Mouse (Mus musculus): ENCODE measurements at regions not wholly inside any gene's neighbourhood (a gene's known extent, or its start where the extent isn't known, plus 50 kb on each side); places are given as distances from the start of the nearest gene placed in this dataset.

GRCm38 (mm10) chr4:131413380-131413779 is 424.7 kb downstream of the Ptpru start:
- Histone ChIP-seq H3K9ac (ENCODE audit: low read depth, poor library complexity, severe bottlenecking) (no peak overlapping the region), H3K27ac (ENCODE audit: insufficient read depth, low read length) (no peak overlapping the region), H3K4me3 (ENCODE audit: low read depth, low read length) (no peak overlapping the region), H3K9me3 (replicated peaks; ENCODE audit: control insufficient read depth, insufficient read depth, low read length, poor library complexity, severe bottlenecking) (no peaks in the 10 kb centered on the region), H3K4me1 (ENCODE audit: control insufficient read depth, insufficient read depth, low read length) (no peaks in the 10 kb centered on the region), H3K27me3 (ENCODE audit: control insufficient read depth, insufficient read depth, low read length, poor library complexity, severe bottlenecking) (no peaks in the 10 kb centered on the region), H3K36me3 (ENCODE audit: control insufficient read depth, insufficient read depth, low read length, poor library complexity, severe bottlenecking) (no peaks in the 10 kb centered on the region)
- TF ChIP-seq CTCF (IDR thresholded peaks at IDR 0.05; ENCODE audit: low read depth, low read length) (no peak), EP300 (IDR thresholded peaks at IDR 0.05; ENCODE audit: insufficient read depth, low read depth, low read length) (no peak), POLR2A (IDR thresholded peaks at IDR 0.05; ENCODE audit: insufficient read depth, low read length) (no peak)

GRCm38 (mm10) chr4:131415453-131415852 is 422.6 kb downstream of the Ptpru start:
- H3K36me3 ChIP-seq (ENCODE audit: control insufficient read depth, insufficient read depth, low read length, poor library complexity, severe bottlenecking), result no peaks in the 10 kb centered on the region
- H3K4me3 ChIP-seq (ENCODE audit: low read depth, low read length), result no peak overlapping the region
- H3K9ac ChIP-seq (ENCODE audit: low read depth, poor library complexity, severe bottlenecking), result no peak overlapping the region
- no peaks in the 10 kb centered on the region for H3K9me3 ChIP-seq (replicated peaks; ENCODE audit: control insufficient read depth, insufficient read depth, low read length, poor library complexity, severe bottlenecking)
- TF ChIP-seq CTCF (IDR thresholded peaks at IDR 0.05; ENCODE audit: low read depth, low read length) (no peak), POLR2A (IDR thresholded peaks at IDR 0.05; ENCODE audit: insufficient read depth, low read length) (no peak), EP300 (IDR thresholded peaks at IDR 0.05; ENCODE audit: insufficient read depth, low read depth, low read length) (no peak)
- H3K4me1 ChIP-seq (ENCODE audit: control insufficient read depth, insufficient read depth, low read length), result no peaks in the 10 kb centered on the region
- H3K27ac ChIP-seq (ENCODE audit: insufficient read depth, low read length), result no peak overlapping the region
- no peaks in the 10 kb centered on the region for H3K27me3 ChIP-seq (ENCODE audit: control insufficient read depth, insufficient read depth, low read length, poor library complexity, severe bottlenecking)

- Histone ChIP-seq H3K27me3 (ENCODE audit: control insufficient read depth, insufficient read depth, low read length, poor library complexity, severe bottlenecking) (no peaks in the 10 kb centered on the region), H3K36me3 (ENCODE audit: control insufficient read depth, insufficient read depth, low read length, poor library complexity, severe bottlenecking) (no peaks in the 10 kb centered on the region), H3K9ac (ENCODE audit: low read depth, poor library complexity, severe bottlenecking) (no peak overlapping the region), H3K9me3 (replicated peaks; ENCODE audit: control insufficient read depth, insufficient read depth, low read length, poor library complexity, severe bottlenecking) (no peaks in the 10 kb centered on the region), H3K4me3 (ENCODE audit: low read depth, low read length) (no peak overlapping the region), H3K4me1 (ENCODE audit: control insufficient read depth, insufficient read depth, low read length) (no peaks in the 10 kb centered on the region), H3K27ac (ENCODE audit: insufficient read depth, low read length) (no peak overlapping the region)
- TF ChIP-seq EP300 (IDR thresholded peaks at IDR 0.05; ENCODE audit: insufficient read depth, low read depth, low read length), result no peak
- TF ChIP-seq POLR2A (IDR thresholded peaks at IDR 0.05; ENCODE audit: insufficient read depth, low read length), result no peak
- TF ChIP-seq CTCF (IDR thresholded peaks at IDR 0.05; ENCODE audit: low read depth, low read length), result no peak
Measured at GRCm38 (mm10) chr4:131416209-131416608, 421.9 kb downstream of the Ptpru start.

DNA sequence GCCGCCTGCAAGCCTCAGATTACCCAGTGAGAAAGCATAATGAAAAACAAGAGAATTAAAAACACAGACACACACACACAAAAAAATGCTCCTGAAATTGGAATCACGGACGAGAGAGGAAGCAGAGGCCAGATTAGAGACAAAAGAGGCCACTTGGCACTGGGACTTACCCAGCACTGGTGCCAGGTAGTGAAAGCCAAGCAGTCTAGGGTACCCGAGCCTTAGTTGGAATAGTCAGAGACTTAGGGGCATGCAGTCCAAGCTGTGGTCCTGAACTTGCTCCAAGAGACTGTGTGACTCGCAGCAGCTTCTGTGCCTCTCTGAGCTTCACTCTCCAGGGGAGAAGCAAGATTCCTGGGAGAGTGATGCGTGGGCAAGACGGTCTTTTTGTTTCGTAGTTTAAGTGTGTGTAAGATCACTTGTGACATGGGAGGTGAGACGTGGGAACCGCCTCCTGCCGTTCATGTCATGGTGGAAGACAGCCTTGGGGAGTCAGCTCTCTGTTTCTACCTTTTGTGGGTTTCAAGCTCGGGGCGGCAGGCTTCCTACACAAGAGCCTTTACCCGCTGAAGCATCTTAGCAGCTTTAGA is 420.8 kb downstream of the Ptpru start:
- no peak overlapping the region for H3K9ac ChIP-seq (ENCODE audit: low read depth, poor library complexity, severe bottlenecking)
- H3K4me1 ChIP-seq (ENCODE audit: control insufficient read depth, insufficient read depth, low read length), result no peaks in the 10 kb centered on the region
- no peaks in the 10 kb centered on the region for H3K27me3 ChIP-seq (ENCODE audit: control insufficient read depth, insufficient read depth, low read length, poor library complexity, severe bottlenecking)
- no peaks in the 10 kb centered on the region for H3K9me3 ChIP-seq (replicated peaks; ENCODE audit: control insufficient read depth, insufficient read depth, low read length, poor library complexity, severe bottlenecking)
- TF ChIP-seq CTCF (IDR thresholded peaks at IDR 0.05; ENCODE audit: low read depth, low read length) (no peak), POLR2A (IDR thresholded peaks at IDR 0.05; ENCODE audit: insufficient read depth, low read length) (no peak), EP300 (IDR thresholded peaks at IDR 0.05; ENCODE audit: insufficient read depth, low read depth, low read length) (no peak)
- no peak overlapping the region for H3K4me3 ChIP-seq (ENCODE audit: low read depth, low read length)
- H3K36me3 ChIP-seq (ENCODE audit: control insufficient read depth, insufficient read depth, low read length, poor library complexity, severe bottlenecking), result no peaks in the 10 kb centered on the region
- no peak overlapping the region for H3K27ac ChIP-seq (ENCODE audit: insufficient read depth, low read length)

DNA sequence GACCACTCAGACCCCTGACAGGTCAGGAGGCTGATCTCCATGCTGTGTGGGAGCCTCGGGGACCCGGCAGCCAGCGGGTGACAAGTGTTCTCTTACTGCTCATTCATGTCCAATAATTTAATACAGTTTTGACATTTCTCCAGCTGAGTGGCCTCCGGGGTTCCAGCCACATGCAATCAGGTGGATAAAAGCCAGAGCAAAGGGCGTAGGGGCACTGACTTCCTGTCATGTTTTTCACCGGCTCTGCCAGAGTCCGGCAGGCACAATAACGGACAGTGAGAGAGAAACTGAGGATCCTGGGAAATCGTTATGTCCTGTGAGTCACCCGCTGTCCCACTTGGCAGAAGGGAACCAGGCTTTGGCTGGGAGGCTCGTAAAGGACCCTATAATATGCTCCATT is 412.8 kb downstream of the Ptpru start:
- Histone ChIP-seq H3K27ac (ENCODE audit: insufficient read depth, low read length) (no peak overlapping the region), H3K9me3 (replicated peaks; ENCODE audit: control insufficient read depth, insufficient read depth, low read length, poor library complexity, severe bottlenecking) (no peaks in the 10 kb centered on the region), H3K36me3 (ENCODE audit: control insufficient read depth, insufficient read depth, low read length, poor library complexity, severe bottlenecking) (no peaks in the 10 kb centered on the region), H3K4me3 (ENCODE audit: low read depth, low read length) (no peak overlapping the region), H3K27me3 (ENCODE audit: control insufficient read depth, insufficient read depth, low read length, poor library complexity, severe bottlenecking) (no peaks in the 10 kb centered on the region), H3K9ac (ENCODE audit: low read depth, poor library complexity, severe bottlenecking) (no peak overlapping the region), H3K4me1 (ENCODE audit: control insufficient read depth, insufficient read depth, low read length) (no peaks in the 10 kb centered on the region)
- no peak for TF ChIP-seq POLR2A (IDR thresholded peaks at IDR 0.05; ENCODE audit: insufficient read depth, low read length)
- TF ChIP-seq CTCF (IDR thresholded peaks at IDR 0.05; ENCODE audit: low read depth, low read length), result no peak
- TF ChIP-seq EP300 (IDR thresholded peaks at IDR 0.05; ENCODE audit: insufficient read depth, low read depth, low read length), result no peak

GRCm38 (mm10) chr4:131427871-131428270 is 410.2 kb downstream of the Ptpru start:
- Histone ChIP-seq H3K9me3 (replicated peaks; ENCODE audit: control insufficient read depth, insufficient read depth, low read length, poor library complexity, severe bottlenecking) (no peaks in the 10 kb centered on the region), H3K27ac (ENCODE audit: insufficient read depth, low read length) (no peak overlapping the region), H3K9ac (ENCODE audit: low read depth, poor library complexity, severe bottlenecking) (no peak overlapping the region), H3K4me3 (ENCODE audit: low read depth, low read length) (no peak overlapping the region), H3K4me1 (ENCODE audit: control insufficient read depth, insufficient read depth, low read length) (no peaks in the 10 kb centered on the region), H3K27me3 (ENCODE audit: control insufficient read depth, insufficient read depth, low read length, poor library complexity, severe bottlenecking) (no peaks in the 10 kb centered on the region), H3K36me3 (ENCODE audit: control insufficient read depth, insufficient read depth, low read length, poor library complexity, severe bottlenecking) (no peaks in the 10 kb centered on the region)
- TF ChIP-seq POLR2A (IDR thresholded peaks at IDR 0.05; ENCODE audit: insufficient read depth, low read length) (no peak), CTCF (IDR thresholded peaks at IDR 0.05; ENCODE audit: low read depth, low read length) (no peak), EP300 (IDR thresholded peaks at IDR 0.05; ENCODE audit: insufficient read depth, low read depth, low read length) (no peak)

All from ES-Bruce4 (cell line).